Mouse (Mus musculus): ENCODE measurements around the gene Fbxo40. TPM values are rescaled to one million over a fixed set of nuclear protein-coding genes. Genes with fewer than 3 reads are reported as not detected.

Gene Fbxo40
- total and polyA plus RNA-seq, 3 experiments = 0.11 TPM; not detected in 2

DNA sequence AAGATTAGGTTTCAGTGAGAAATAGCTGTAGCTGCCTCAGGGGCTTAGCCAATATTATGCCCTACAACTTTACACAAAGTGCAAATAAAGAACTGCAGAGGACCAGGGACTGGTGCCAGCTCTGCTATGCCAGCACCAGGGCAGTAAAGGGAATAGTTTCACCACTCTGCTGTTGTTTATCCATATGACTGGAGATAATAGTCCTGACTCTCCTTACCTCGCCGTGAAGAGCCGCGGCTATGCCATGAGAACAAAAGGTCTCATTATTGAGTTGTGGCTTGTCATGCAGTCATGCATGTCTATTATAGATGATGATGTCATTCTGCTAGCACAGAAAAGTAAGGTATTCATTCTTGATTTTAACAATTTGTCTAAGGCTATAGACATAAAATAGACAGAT lies 48.4 kb downstream of the Fbxo40 start:
- 0 out of 2 replicates have a peak, but pooled peaks cover 3% of the 10 kb centered on the region for H3K4me1 ChIP-seq (ENCODE audit: insufficient read depth, low read depth, low read length)
- H3K9me3 ChIP-seq (replicated peaks) = no peaks in the 10 kb centered on the region
- H3K36me3 ChIP-seq (replicated peaks) = peaks cover 13% of the 10 kb centered on the region
- no peak for TF ChIP-seq GATA2 (IDR thresholded peaks at IDR 0.05; ENCODE audit: borderline replicate concordance, low read depth, low read length)
- no peak for TF ChIP-seq GATA1 (IDR thresholded peaks at IDR 0.05; ENCODE audit: borderline replicate concordance, low read length)
- no peak for TF ChIP-seq POLR2AphosphoS5 (IDR thresholded peaks at IDR 0.05; ENCODE audit: insufficient replicate concordance, low read depth, low read length)
- no peak for TF ChIP-seq CTCF (IDR thresholded peaks at IDR 0.05; ENCODE audit: low read depth, low read length)
- TF ChIP-seq TAL1 (conservative IDR thresholded peaks at IDR 0.05; ENCODE audit: low read depth, low read length) = no peak
- H3K4me3 ChIP-seq (ENCODE audit: low read depth, low read length) = no peak overlapping the region
- DNase-seq (ENCODE audit: low spot score) = no peak
- ATAC-seq (ENCODE audit: extremely low read depth, insufficient number of reproducible peaks, low FRiP score, poor library complexity, severe bottlenecking) = no peak
- no peaks in the 10 kb centered on the region for H3K27me3 ChIP-seq (ENCODE audit: insufficient read depth, low read length)

DNA sequence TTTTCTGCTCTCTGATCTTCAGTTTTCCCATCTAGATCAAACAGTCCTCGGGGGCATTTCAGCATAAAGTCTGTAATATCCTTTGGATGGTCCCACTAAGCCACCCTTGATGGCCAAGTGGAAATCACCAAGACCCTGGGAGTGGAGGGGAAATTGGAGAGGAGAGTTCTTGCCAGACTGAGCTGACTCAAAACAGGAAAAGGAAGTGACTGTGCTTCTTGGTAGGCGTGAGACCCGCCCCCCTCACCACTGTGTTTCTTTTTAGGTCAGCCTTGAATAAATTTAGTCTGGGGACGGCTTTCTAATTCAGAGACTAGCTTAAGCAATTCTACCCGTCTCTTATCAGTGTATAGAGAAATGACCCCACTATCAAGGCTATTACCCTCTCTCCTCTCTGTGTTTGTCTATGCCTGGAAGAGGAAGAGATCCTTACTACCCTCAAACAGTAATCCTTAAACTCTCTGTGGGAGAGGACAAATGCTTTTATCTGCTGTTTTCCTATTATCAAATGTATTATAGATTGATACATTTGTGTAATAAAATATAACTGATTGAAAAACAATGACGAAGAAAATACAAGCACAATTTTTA lies 49.0 kb downstream of the Fbxo40 start:
- H3K9me3 ChIP-seq (replicated peaks) = no peaks in the 10 kb centered on the region
- H3K4me3 ChIP-seq (ENCODE audit: low read depth, low read length) = no peak overlapping the region
- H3K4me1 ChIP-seq (ENCODE audit: insufficient read depth, low read depth, low read length) = 0 out of 2 replicates have a peak, but pooled peaks cover 3% of the 10 kb centered on the region
- peaks cover 13% of the 10 kb centered on the region for H3K36me3 ChIP-seq (replicated peaks)
- TF ChIP-seq TAL1 (conservative IDR thresholded peaks at IDR 0.05; ENCODE audit: low read depth, low read length) = no peak
- no peak for TF ChIP-seq POLR2AphosphoS5 (IDR thresholded peaks at IDR 0.05; ENCODE audit: insufficient replicate concordance, low read depth, low read length)
- TF ChIP-seq GATA2 (IDR thresholded peaks at IDR 0.05; ENCODE audit: borderline replicate concordance, low read depth, low read length) = no peak
- TF ChIP-seq GATA1 (IDR thresholded peaks at IDR 0.05; ENCODE audit: borderline replicate concordance, low read length) = no peak
- TF ChIP-seq CTCF (IDR thresholded peaks at IDR 0.05; ENCODE audit: low read depth, low read length) = no peak
- ATAC-seq (ENCODE audit: extremely low read depth, insufficient number of reproducible peaks, low FRiP score, poor library complexity, severe bottlenecking) (no peak), DNase-seq (ENCODE audit: low spot score) (no peak)
- no peaks in the 10 kb centered on the region for H3K27me3 ChIP-seq (ENCODE audit: insufficient read depth, low read length)

DNA sequence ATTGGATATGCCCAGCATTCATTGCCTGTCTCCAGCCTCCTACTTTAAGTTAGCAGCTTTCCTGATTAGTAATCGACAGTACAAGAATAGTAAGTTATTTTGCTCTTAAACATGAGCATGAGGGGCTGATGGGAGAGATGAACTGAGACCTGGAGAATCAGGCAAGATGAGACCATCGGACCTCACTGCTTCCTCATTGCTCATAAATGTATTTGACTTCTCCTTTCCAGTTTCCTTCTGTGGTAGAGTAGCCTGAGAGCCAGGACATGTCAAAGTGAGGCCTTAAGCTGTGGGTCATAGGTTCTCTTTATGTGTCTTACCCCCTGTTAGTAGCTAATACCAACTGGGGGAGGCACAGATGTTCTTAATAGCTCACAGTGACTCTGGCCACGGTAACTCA lies 54.5 kb downstream of the Fbxo40 start:
- Histone ChIP-seq H3K4me3 (ENCODE audit: low read depth, low read length) (peak overlapping the region; percentile 15; the same call in 1 of the 2 replicates), H3K27me3 (ENCODE audit: insufficient read depth, low read length) (no peaks in the 10 kb centered on the region), H3K4me1 (ENCODE audit: insufficient read depth, low read depth, low read length) (peaks cover 11% of the 10 kb centered on the region), H3K9me3 (replicated peaks) (no peaks in the 10 kb centered on the region), H3K36me3 (replicated peaks) (peaks cover 39% of the 10 kb centered on the region)
- TF ChIP-seq TAL1 (conservative IDR thresholded peaks at IDR 0.05; ENCODE audit: low read depth, low read length) = no peak
- no peak for TF ChIP-seq CTCF (IDR thresholded peaks at IDR 0.05; ENCODE audit: low read depth, low read length)
- no peak for TF ChIP-seq GATA2 (IDR thresholded peaks at IDR 0.05; ENCODE audit: borderline replicate concordance, low read depth, low read length)
- TF ChIP-seq GATA1 (IDR thresholded peaks at IDR 0.05; ENCODE audit: borderline replicate concordance, low read length) = no peak
- no peak for TF ChIP-seq POLR2AphosphoS5 (IDR thresholded peaks at IDR 0.05; ENCODE audit: insufficient replicate concordance, low read depth, low read length)
- DNase-seq (ENCODE audit: low spot score) (no peak), ATAC-seq (ENCODE audit: extremely low read depth, insufficient number of reproducible peaks, low FRiP score, poor library complexity, severe bottlenecking) (no peak)

DNA sequence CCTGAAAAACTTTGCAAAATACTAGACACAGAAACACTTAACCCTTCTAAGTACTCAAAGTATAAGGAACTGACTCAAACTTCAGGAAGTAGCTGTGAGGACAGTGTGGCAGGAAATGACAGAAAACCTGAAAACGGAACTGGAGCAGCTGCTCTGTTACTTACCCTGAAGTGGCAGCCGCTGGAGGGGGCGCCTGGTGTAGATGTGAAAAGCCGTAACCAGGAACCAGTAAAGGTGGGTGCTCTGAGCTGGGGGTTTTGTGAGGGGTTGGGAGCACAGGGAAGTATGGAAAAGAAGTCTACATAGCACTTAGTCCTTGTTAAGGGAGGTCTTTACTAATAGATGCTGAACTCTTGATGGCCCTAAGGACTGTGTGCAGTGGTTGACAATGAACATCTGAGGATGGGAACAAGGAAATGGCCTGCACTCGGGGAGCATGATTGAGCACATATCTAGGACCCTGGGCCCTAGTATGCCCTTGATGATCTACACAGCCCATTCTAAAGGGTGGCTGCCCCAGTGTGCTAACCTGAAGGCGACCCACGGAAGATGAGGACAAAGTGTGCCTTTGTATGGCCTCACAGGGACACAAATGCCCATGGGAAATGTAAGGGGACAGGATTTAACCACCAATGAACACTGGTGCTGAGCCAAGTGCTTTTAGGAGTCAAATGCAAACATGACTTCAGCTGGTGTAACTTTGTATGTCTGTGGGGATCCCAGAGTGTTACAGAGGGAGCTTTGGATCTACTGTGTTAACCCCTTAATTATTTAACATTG lies 55.2 kb downstream of the Fbxo40 start, which contains the start of gene Hcls1:
Hcls1 (plus strand) TSS at position 143 of the 780 bp plus-strand sequence.
- Histone ChIP-seq H3K4me3 (ENCODE audit: low read depth, low read length) (peak within 1 kb of the TSS; percentile 66), H3K4me1 (ENCODE audit: insufficient read depth, low read depth, low read length) (peaks cover 11% of the 10 kb centered on the region), H3K36me3 (replicated peaks) (peaks cover 42% of the 10 kb centered on the region), H3K27me3 (ENCODE audit: insufficient read depth, low read length) (no peaks in the 10 kb centered on the region), H3K9me3 (replicated peaks) (no peaks in the 10 kb centered on the region)
- TF ChIP-seq POLR2AphosphoS5 (IDR thresholded peaks at IDR 0.05; ENCODE audit: insufficient replicate concordance, low read depth, low read length) (no peak), GATA1 (IDR thresholded peaks at IDR 0.05; ENCODE audit: borderline replicate concordance, low read length) (no peak), GATA2 (IDR thresholded peaks at IDR 0.05; ENCODE audit: borderline replicate concordance, low read depth, low read length) (no peak), TAL1 (conservative IDR thresholded peaks at IDR 0.05; ENCODE audit: low read depth, low read length) (no peak), CTCF (IDR thresholded peaks at IDR 0.05; ENCODE audit: low read depth, low read length) (no peak)
- DNase-seq (ENCODE audit: low spot score) (peak; percentile 3), ATAC-seq (ENCODE audit: extremely low read depth, insufficient number of reproducible peaks, low FRiP score, poor library complexity, severe bottlenecking) (peak; percentile 65)

DNA sequence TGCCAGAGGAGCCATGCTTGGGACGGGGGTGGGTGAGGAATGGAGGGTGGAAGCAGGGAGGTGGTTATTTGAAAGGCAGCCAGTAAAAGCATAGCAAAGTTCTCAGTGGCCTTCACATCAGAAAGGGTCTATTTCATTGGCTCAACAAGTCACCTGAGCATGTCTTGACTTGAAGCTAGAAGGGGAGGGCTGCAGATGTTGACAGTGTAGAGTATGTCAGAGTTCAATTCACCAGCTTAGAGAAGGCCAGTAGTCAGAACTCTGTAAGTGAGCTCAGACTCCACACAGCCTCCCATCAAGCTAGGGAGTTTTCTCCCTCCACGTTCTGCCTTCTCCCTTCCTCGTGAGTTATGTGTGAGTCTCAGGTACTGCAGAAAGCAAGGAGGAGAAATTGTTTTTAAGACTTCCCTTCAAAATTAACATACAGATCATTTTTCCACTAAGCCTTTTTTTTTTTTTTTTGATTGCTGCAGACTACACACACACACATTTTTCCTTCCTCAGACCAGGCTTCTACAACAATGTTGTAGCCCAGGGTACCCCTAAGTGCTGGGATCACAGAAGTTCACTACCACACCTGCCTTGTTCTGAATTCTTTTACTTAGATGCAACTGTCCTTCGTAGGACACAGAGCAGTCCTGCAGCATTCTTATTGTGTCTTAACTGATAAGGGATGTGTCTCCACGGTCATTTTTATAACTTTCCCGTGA lies 56.0 kb downstream of the Fbxo40 start:
- H3K36me3 ChIP-seq (replicated peaks) = peaks cover 49% of the 10 kb centered on the region
- H3K27me3 ChIP-seq (ENCODE audit: insufficient read depth, low read length) = no peaks in the 10 kb centered on the region
- 0 out of 2 replicates have a peak, but pooled peaks have one; percentile 29 for ATAC-seq (ENCODE audit: extremely low read depth, insufficient number of reproducible peaks, low FRiP score, poor library complexity, severe bottlenecking)
- no peak overlapping the region for H3K4me3 ChIP-seq (ENCODE audit: low read depth, low read length)
- TF ChIP-seq GATA2 (IDR thresholded peaks at IDR 0.05; ENCODE audit: borderline replicate concordance, low read depth, low read length) (no peak), GATA1 (IDR thresholded peaks at IDR 0.05; ENCODE audit: borderline replicate concordance, low read length) (no peak), TAL1 (conservative IDR thresholded peaks at IDR 0.05; ENCODE audit: low read depth, low read length) (no peak), POLR2AphosphoS5 (IDR thresholded peaks at IDR 0.05; ENCODE audit: insufficient replicate concordance, low read depth, low read length) (no peak), CTCF (IDR thresholded peaks at IDR 0.05; ENCODE audit: low read depth, low read length) (no peak)
- no peak for DNase-seq (ENCODE audit: low spot score)
- H3K9me3 ChIP-seq (replicated peaks) = no peaks in the 10 kb centered on the region
- peaks cover 11% of the 10 kb centered on the region for H3K4me1 ChIP-seq (ENCODE audit: insufficient read depth, low read depth, low read length)
